Mouse (Mus musculus): ENCODE results near the gene Rabif. TPM values are rescaled to one million over a fixed set of nuclear protein-coding genes. Genes with fewer than 3 reads are reported as not detected.
A peak's percentile ranks its signal among the peaks of the same experiment; 100 is the strongest.

Gene Rabif
- polyA plus RNA-seq, 1 experiment from 2014 or later = 33.8 TPM

DNA sequence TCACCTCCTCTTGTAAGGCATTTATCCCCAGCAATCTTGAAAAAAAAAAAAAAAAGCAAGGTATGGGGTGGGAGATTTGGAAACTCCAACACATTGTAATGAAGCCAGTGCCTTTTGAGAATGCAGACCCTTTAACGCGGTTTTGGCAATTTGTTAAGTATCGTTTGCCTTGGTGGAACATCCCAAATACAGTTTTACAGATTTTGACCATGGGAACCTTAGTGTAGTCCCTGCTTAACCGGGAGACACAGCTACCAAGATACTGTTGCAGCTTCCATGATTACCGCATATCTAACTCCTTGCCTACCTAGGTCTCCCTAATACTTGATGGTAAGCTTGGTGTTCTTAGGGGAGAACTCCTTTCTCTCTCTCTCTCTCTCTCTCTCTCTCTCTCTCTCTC is 38.4 kb upstream of the Rabif start:
- DNase-seq (ENCODE audit: low spot score) (no peak), ATAC-seq (replicated peaks; ENCODE audit: low FRiP score, low read depth) (no peak)
- H3K27ac ChIP-seq = no peak overlapping the region
- WGBS = 19% methylated on average over 5 of the region's 5 CpGs
- H3K9ac ChIP-seq (ENCODE audit: low read depth, low read length) = peak overlapping the region; percentile 96
- H3K27me3 ChIP-seq (ENCODE audit: insufficient read depth, low read length) = no peaks in the 10 kb centered on the region
- H3K4me2 ChIP-seq (ENCODE audit: low read length) = peak overlapping the region; percentile 84
- TF ChIP-seq CTCF (IDR thresholded peaks at IDR 0.05; ENCODE audit: low read depth) = no peak
- no peaks in the 10 kb centered on the region for H3K36me3 ChIP-seq (ENCODE audit: insufficient read depth, low read length)
- H3K9me3 ChIP-seq (replicated peaks; ENCODE audit: low read length) = no peaks in the 10 kb centered on the region
- peaks cover 11% of the 10 kb centered on the region; the same call in 1 of the 2 replicates for H3K4me1 ChIP-seq (replicated peaks; ENCODE audit: insufficient read depth, low read length)
- peak overlapping the region; percentile 94 for H3K4me3 ChIP-seq (replicated peaks; ENCODE audit: low read depth, low read length)

GRCm38 (mm10) chr1:134458139-134458727 is 36.2 kb upstream of the Rabif start:
- no peak for TF ChIP-seq CTCF (IDR thresholded peaks at IDR 0.05; ENCODE audit: low read depth)
- Histone ChIP-seq H3K4me2 (ENCODE audit: low read length) (no peak overlapping the region), H3K4me1 (replicated peaks; ENCODE audit: insufficient read depth, low read length) (peaks cover 11% of the 10 kb centered on the region; the same call in 1 of the 2 replicates), H3K9ac (ENCODE audit: low read depth, low read length) (no peak overlapping the region), H3K27ac (no peak overlapping the region), H3K4me3 (replicated peaks; ENCODE audit: low read depth, low read length) (no peak overlapping the region), H3K36me3 (ENCODE audit: insufficient read depth, low read length) (no peaks in the 10 kb centered on the region), H3K27me3 (ENCODE audit: insufficient read depth, low read length) (no peaks in the 10 kb centered on the region), H3K9me3 (replicated peaks; ENCODE audit: low read length) (no peaks in the 10 kb centered on the region)
- ATAC-seq (replicated peaks; ENCODE audit: low FRiP score, low read depth) (no peak), DNase-seq (ENCODE audit: low spot score) (no peak)
- 87% methylated on average over 7 of the region's 7 CpGs for WGBS

DNA sequence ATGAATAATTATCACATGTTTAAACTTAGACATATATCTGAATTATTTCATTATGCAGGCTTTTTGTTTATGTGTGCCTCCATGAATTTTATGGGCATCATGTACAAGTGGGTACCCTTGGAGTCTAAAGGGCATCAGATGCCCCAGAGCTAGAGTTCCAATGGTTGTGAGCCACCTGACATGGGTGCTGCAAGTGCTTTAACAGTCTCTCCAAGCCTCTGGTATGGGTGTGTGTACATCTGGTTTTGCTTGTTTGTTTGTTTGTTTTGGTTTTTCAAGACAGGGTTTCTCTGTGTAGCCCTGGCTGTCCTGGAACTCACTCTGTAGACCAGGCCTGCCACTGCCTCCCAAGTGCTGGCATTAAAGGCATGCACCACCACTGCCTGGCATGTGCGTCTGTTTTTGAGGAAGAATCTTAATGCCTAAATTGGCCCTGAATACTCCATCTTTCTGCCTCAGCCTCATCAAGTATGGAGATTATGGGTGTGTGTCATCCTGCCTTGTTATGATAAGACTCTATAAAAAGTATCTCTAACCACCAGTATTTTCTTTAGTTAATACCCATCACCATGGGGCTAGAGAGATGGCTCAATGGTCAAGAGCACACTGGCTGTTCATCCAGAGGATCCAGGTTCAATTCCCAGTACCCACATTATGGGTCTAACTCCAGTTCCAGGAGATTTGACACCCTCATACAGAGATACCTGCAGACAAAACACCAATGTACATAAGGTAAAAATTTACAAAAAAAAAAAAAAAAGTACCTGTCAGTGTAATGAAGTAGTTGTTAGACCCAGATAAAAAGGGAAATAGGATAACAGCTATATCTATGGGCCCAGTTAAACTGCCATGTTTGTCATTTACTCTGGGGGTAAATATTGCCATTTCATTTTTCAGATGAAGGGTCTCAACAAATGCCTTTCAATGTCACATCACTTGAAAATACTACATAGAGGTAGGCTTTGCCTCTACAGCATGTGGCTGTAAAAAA is 33.9 kb upstream of the Rabif start:
- WGBS = 100% methylated on average over 1 of the region's 1 CpGs
- Histone ChIP-seq H3K4me3 (replicated peaks; ENCODE audit: low read depth, low read length) (no peak overlapping the region), H3K9ac (ENCODE audit: low read depth, low read length) (no peak overlapping the region), H3K36me3 (ENCODE audit: insufficient read depth, low read length) (peaks cover 12% of the 10 kb centered on the region; the same call in 1 of the 2 replicates), H3K27ac (no peak overlapping the region), H3K27me3 (ENCODE audit: insufficient read depth, low read length) (no peaks in the 10 kb centered on the region), H3K9me3 (replicated peaks; ENCODE audit: low read length) (no peaks in the 10 kb centered on the region), H3K4me1 (replicated peaks; ENCODE audit: insufficient read depth, low read length) (peaks cover 7% of the 10 kb centered on the region; the same call in 1 of the 2 replicates), H3K4me2 (ENCODE audit: low read length) (no peak overlapping the region)
- ATAC-seq (replicated peaks; ENCODE audit: low FRiP score, low read depth) = no peak
- DNase-seq (ENCODE audit: low spot score) = no peak
- TF ChIP-seq CTCF (IDR thresholded peaks at IDR 0.05; ENCODE audit: low read depth) = no peak

GRCm38 (mm10) chr1:134484623-134485022 is 9.8 kb upstream of the Rabif start:
- Histone ChIP-seq H3K27ac (no peak overlapping the region), H3K9me3 (replicated peaks; ENCODE audit: low read length) (no peaks in the 10 kb centered on the region), H3K4me1 (replicated peaks; ENCODE audit: insufficient read depth, low read length) (no peaks in the 10 kb centered on the region), H3K9ac (ENCODE audit: low read depth, low read length) (no peak overlapping the region), H3K36me3 (ENCODE audit: insufficient read depth, low read length) (peaks cover 25% of the 10 kb centered on the region), H3K4me2 (ENCODE audit: low read length) (no peak overlapping the region), H3K27me3 (ENCODE audit: insufficient read depth, low read length) (no peaks in the 10 kb centered on the region), H3K4me3 (replicated peaks; ENCODE audit: low read depth, low read length) (no peak overlapping the region)
- no peak for TF ChIP-seq CTCF (IDR thresholded peaks at IDR 0.05; ENCODE audit: low read depth)
- DNase-seq (ENCODE audit: low spot score) = no peak
- no peak for ATAC-seq (replicated peaks; ENCODE audit: low FRiP score, low read depth)
- 84% methylated on average over 2 of the region's 2 CpGs for WGBS

DNA sequence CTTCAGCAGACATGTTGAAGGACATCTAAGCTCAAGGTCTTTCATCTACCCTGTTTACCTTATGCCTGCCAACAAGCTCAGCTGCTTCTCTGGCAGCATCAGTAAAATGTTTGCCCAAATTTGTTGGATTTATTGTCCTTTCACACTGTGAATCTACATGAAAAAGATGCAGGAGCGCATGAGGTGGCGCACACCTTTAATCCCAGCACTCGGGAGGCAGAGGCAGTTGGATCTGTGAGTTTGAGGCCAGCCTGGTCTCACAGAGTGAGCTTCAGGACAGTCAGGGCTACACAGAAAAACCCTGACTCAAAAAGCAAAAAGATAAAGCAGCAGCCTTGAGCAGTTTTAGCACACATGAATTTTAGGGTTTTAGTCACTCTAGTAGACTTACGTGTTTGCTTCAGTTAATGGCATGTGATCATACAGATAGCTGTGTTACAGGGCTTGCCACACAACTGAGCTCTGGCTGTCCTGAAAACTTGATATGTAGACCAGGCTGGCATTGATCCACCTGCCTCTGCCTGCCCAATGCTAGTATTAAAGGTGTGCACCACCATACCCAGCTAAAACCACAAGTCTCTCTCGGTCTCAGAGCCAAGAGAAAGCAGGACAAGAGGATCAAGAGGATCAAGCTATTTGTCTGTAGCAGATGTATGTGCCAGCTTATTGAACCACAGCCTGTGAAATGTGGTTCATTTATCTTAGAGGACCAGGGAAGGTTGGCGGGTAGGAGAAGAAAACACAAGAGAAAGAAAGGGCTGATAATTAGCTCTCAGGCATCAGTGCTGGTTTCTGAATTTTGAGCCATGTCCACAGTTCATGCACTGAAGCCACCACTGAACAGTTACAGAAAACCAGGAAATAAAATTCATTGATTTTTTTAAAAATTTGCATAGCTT is 3.3 kb upstream of the Rabif start:
- no peak overlapping the region for H3K4me2 ChIP-seq (ENCODE audit: low read length)
- H3K4me1 ChIP-seq (replicated peaks; ENCODE audit: insufficient read depth, low read length) = peaks cover 9% of the 10 kb centered on the region
- 93% methylated on average over 6 of the region's 6 CpGs for WGBS
- DNase-seq (ENCODE audit: low spot score) (no peak), ATAC-seq (replicated peaks; ENCODE audit: low FRiP score, low read depth) (no peak)
- no peak for TF ChIP-seq CTCF (IDR thresholded peaks at IDR 0.05; ENCODE audit: low read depth)
- no peaks in the 10 kb centered on the region for H3K27me3 ChIP-seq (ENCODE audit: insufficient read depth, low read length)
- H3K9me3 ChIP-seq (replicated peaks; ENCODE audit: low read length) = no peaks in the 10 kb centered on the region
- H3K27ac ChIP-seq = no peak overlapping the region
- H3K4me3 ChIP-seq (replicated peaks; ENCODE audit: low read depth, low read length) = no peak overlapping the region
- no peak overlapping the region for H3K9ac ChIP-seq (ENCODE audit: low read depth, low read length)
- peaks cover 29% of the 10 kb centered on the region; the same call in 1 of the 2 replicates for H3K36me3 ChIP-seq (ENCODE audit: insufficient read depth, low read length)

DNA sequence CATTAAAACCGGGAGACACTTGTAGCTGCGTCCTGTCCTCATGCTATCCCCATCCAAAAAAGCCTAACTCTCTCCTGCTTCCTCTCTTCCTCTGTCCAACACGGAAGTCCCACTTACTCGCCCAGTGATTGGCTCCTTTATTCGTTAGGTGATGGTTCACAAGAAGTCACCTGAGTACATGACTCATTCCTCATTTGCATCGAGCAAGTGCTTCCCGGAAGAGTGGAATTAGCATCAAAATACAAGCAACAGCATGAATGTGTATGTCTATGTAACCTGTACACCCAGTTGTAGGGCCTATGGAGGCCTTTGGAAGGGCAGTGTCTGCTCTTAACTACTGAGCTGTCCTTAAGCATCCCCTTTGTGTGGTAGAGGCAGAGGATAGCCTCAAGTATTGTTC is 2.2 kb upstream of the Rabif start:
- Histone ChIP-seq H3K27ac (no peak overlapping the region), H3K4me3 (replicated peaks; ENCODE audit: low read depth, low read length) (no peak overlapping the region), H3K4me1 (replicated peaks; ENCODE audit: insufficient read depth, low read length) (peaks cover 10% of the 10 kb centered on the region), H3K9me3 (replicated peaks; ENCODE audit: low read length) (no peaks in the 10 kb centered on the region), H3K27me3 (ENCODE audit: insufficient read depth, low read length) (no peaks in the 10 kb centered on the region), H3K9ac (ENCODE audit: low read depth, low read length) (no peak overlapping the region), H3K36me3 (ENCODE audit: insufficient read depth, low read length) (peaks cover 26% of the 10 kb centered on the region; the same call in 1 of the 2 replicates), H3K4me2 (ENCODE audit: low read length) (no peak overlapping the region)
- no peak for TF ChIP-seq CTCF (IDR thresholded peaks at IDR 0.05; ENCODE audit: low read depth)
- whole genome bisulfite sequencing = 77% methylated on average over 7 of the region's 7 CpGs
- DNase-seq (ENCODE audit: low spot score) (no peak), ATAC-seq (replicated peaks; ENCODE audit: low FRiP score, low read depth) (no peak)

Data from kidney, postnatal 0 days (tissue).